9 mouse cellular contexts compared by ENCODE assay signal in the genomic region with DNA sequence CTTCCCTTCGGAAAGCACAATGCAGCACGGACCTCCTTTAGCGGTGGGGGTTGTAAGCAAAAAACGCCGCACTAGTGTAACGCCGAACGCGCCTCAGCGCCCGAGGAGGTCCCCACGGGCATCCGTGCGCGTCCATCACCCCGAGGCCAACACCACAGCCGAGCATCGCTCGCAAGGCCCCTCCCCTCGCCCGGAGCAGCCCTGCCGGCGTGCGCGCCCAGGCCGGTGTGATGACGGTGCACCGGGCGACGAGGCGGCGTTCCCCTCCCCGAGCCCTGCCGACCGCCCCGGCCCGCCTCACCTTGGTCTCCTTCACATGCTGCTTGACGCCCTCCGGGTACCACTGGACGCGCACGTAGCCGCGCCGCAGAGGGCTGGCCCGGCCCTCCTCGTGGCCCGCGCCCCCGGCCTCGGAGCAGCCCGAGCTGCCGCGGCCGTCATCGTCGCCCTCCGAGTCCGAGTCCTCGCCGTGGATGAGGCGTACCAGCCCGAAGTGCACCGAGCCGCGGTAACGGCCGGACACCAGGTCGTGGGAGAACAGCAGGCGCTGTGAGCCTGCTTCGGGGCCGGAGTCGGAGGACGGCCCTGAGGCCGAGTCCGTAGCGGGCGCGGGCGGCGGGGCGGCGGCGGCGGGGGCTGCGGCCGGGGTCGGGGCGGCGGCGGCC. TPM values are rescaled to one million over a fixed set of nuclear protein-coding genes. Genes with fewer than 3 reads are reported as not detected.
A peak's percentile ranks its signal among the peaks of the same experiment; 100 is the strongest.
DNase-seq lines count a peak whose midpoint lies in the region; ATAC-seq lines count a peak whose summit lies in the region.
"Had no signal": no experiment of that assay in that cellular context is flagged by ENCODE, and none has a peak within 500 bp of the region (broad histone marks: within the 10 kb centered on the region; RNA-seq: fewer than 3 reads in every experiment).

No protein-coding gene starts in this region.

- peak overlapping the region; percentile 90 for H3K4me2 ChIP-seq in intestine, embryonic 14.5 days (ENCODE audit: low read length)
- H3K4me2 ChIP-seq in limb, embryonic 15.5 days, result peak overlapping the region; percentile 91
- H3K4me2 ChIP-seq in midbrain, embryonic 14.5 days (ENCODE audit: low read length), result peak overlapping the region; percentile 76

- peak overlapping the region; percentile 86 for H3K9ac ChIP-seq in intestine, embryonic 14.5 days (ENCODE audit: low read length)
- H3K9ac ChIP-seq in limb, embryonic 15.5 days, result peak overlapping the region; percentile 95
- H3K9ac ChIP-seq in midbrain, embryonic 14.5 days (replicated peaks; ENCODE audit: low read length), result peak overlapping the region; percentile 98

- H3K27ac ChIP-seq in heart, embryonic 10.5 days, result peak overlapping the region; percentile 96
- H3K27ac ChIP-seq in intestine, embryonic 14.5 days (ENCODE audit: low read depth), result peak overlapping the region; percentile 51; the same call in 1 of the 2 replicates
- H3K27ac ChIP-seq in limb, embryonic 15.5 days, result peak overlapping the region; percentile 84
- H3K27ac ChIP-seq in midbrain, embryonic 14.5 days (replicated peaks; ENCODE audit: low read depth, low read length), result peak overlapping the region; percentile 95
- H3K27ac ChIP-seq: macrophage had no signal

- H3K9me3 ChIP-seq in heart, embryonic 10.5 days, result no peaks in the 10 kb centered on the region
- no peaks in the 10 kb centered on the region for H3K9me3 ChIP-seq in intestine, embryonic 14.5 days (ENCODE audit: control insufficient read depth, low read length)
- H3K9me3 ChIP-seq in limb, embryonic 15.5 days, result no peaks in the 10 kb centered on the region
- no peaks in the 10 kb centered on the region for H3K9me3 ChIP-seq in midbrain, embryonic 14.5 days (ENCODE audit: control insufficient read depth, low read length)

- DNase-seq in heart, embryonic 10.5 days (ENCODE audit: low spot score), result peak; percentile 85
- DNase-seq in heart, adult 8-10 months (ENCODE audit: low spot score), result no peak
- DNase-seq in cerebellum, postnatal 10 days, result peak; percentile 75 to 76
- peak; percentile 45 to 57 for DNase-seq in frontal cortex, postnatal 10 days (ENCODE audit: low spot score in 2 of 2)
- DNase-seq in intestine, embryonic 14.5 days (ENCODE audit: low spot score), result peak; percentile 89
- peak; percentile 80 for DNase-seq in midbrain, embryonic 14.5 days
- peak; percentile 39 to 58 for DNase-seq in spleen, adult 18-20 months

- H3K4me3 ChIP-seq in heart, embryonic 10.5 days, result peak overlapping the region; percentile 99
- H3K4me3 ChIP-seq in intestine, embryonic 14.5 days (ENCODE audit: low read depth, low read length), result peak overlapping the region; percentile 98
- H3K4me3 ChIP-seq in limb, embryonic 15.5 days, result peak overlapping the region; percentile 98
- H3K4me3 ChIP-seq in midbrain, embryonic 14.5 days (replicated peaks; ENCODE audit: low read depth, low read length), result peak overlapping the region; percentile 87

- no peaks in the 10 kb centered on the region for H3K36me3 ChIP-seq in heart, embryonic 10.5 days
- no peaks in the 10 kb centered on the region for H3K36me3 ChIP-seq in intestine, embryonic 14.5 days (ENCODE audit: control insufficient read depth, insufficient read depth, low read length)
- no peaks in the 10 kb centered on the region for H3K36me3 ChIP-seq in limb, embryonic 15.5 days
- no peaks in the 10 kb centered on the region for H3K36me3 ChIP-seq in midbrain, embryonic 14.5 days (ENCODE audit: control insufficient read depth, insufficient read depth, low read length)

- WGBS in heart, embryonic 10.5 days, result under 1% methylated on average over 91 of the region's 91 CpGs
- under 1% methylated on average over 82 of the region's 91 CpGs for WGBS in intestine, embryonic 14.5 days
- under 1% methylated on average over 84 of the region's 91 CpGs for WGBS in limb, embryonic 15.5 days
- under 1% methylated on average over 91 of the region's 91 CpGs for WGBS in midbrain, embryonic 14.5 days

- ATAC-seq in intestine, embryonic 14.5 days (replicated peaks; ENCODE audit: low FRiP score, low TSS enrichment, low read depth), result peak; percentile 84
- peak; percentile 68 for ATAC-seq in limb, embryonic 15.5 days (ENCODE audit: insufficient number of reproducible peaks, low FRiP score, low TSS enrichment, low read depth)
- ATAC-seq in midbrain, embryonic 14.5 days (ENCODE audit: low FRiP score, low TSS enrichment), result peak; percentile 81

- H3K4me1 ChIP-seq in heart, embryonic 10.5 days, result peaks cover 41% of the 10 kb centered on the region
- peaks cover 11% of the 10 kb centered on the region; the same call in 1 of the 2 replicates for H3K4me1 ChIP-seq in intestine, embryonic 14.5 days (replicated peaks; ENCODE audit: control insufficient read depth, insufficient read depth, low read length)
- peaks cover 29% of the 10 kb centered on the region for H3K4me1 ChIP-seq in limb, embryonic 15.5 days
- H3K4me1 ChIP-seq in midbrain, embryonic 14.5 days (ENCODE audit: control insufficient read depth, insufficient read depth, low read length), result peaks cover 19% of the 10 kb centered on the region

- H3K27me3 ChIP-seq in heart, embryonic 10.5 days (ENCODE audit: insufficient read depth, poor library complexity, severe bottlenecking), result no peaks in the 10 kb centered on the region
- no peaks in the 10 kb centered on the region for H3K27me3 ChIP-seq in intestine, embryonic 14.5 days (replicated peaks; ENCODE audit: control insufficient read depth, insufficient read depth, low read length)
- no peaks in the 10 kb centered on the region for H3K27me3 ChIP-seq in limb, embryonic 15.5 days
- H3K27me3 ChIP-seq in midbrain, embryonic 14.5 days (ENCODE audit: control insufficient read depth, insufficient read depth, low read length), result no peaks in the 10 kb centered on the region

RNA-seq across cellular contexts. Expression of gene Ube2o, which starts 0.4 kb away (rescaled TPM):
- 8.5 and 10.3 TPM in 2 replicates for polyA plus RNA-seq in heart, embryonic 10.5 days (2016; fragmentation: Nextera tagmentation; extraction: Ambion mirVana)
- total RNA-seq in heart, adult 8-10 months (2022), result 10 to 100 TPM; 27.4 to 33.1 (median 29.8) TPM
- polyA plus RNA-seq in intestine, embryonic 14.5 days (2014; fragmentation: Nextera tagmentation; extraction: Ambion mirVana), result 9.7 and 9.8 TPM in 2 replicates
- polyA plus RNA-seq in limb, embryonic 15.5 days (2015; fragmentation: Nextera tagmentation; extraction: Ambion mirVana), result 9.7 and 10.1 TPM in 2 replicates
- 26.1 and 26.9 TPM in 2 replicates for polyA plus RNA-seq in midbrain, embryonic 14.5 days (2014; fragmentation: Nextera tagmentation; extraction: Ambion mirVana)

RNA-seq across cellular contexts. Expression of gene Aanat, which starts 5.4 kb away (rescaled TPM):
- polyA plus RNA-seq in heart, embryonic 10.5 days (2016; fragmentation: Nextera tagmentation; extraction: Ambion mirVana), result not detected in 2 replicates
- not detected for total RNA-seq in heart, adult 8-10 months (2022)
- polyA plus RNA-seq in intestine, embryonic 14.5 days (2014; fragmentation: Nextera tagmentation; extraction: Ambion mirVana), result not detected in 2 replicates
- not detected in 2 replicates for polyA plus RNA-seq in limb, embryonic 15.5 days (2015; fragmentation: Nextera tagmentation; extraction: Ambion mirVana)
- polyA plus RNA-seq in midbrain, embryonic 14.5 days (2014; fragmentation: Nextera tagmentation; extraction: Ambion mirVana), result 0.49 and 0.70 TPM in 2 replicates
- polyA plus RNA-seq: macrophage had no signal

RNA-seq across cellular contexts. Expression of gene Rhbdf2, which starts 46.0 kb away (rescaled TPM):
- 6.7 and 8.7 TPM in 2 replicates for polyA plus RNA-seq in heart, embryonic 10.5 days (2016; fragmentation: Nextera tagmentation; extraction: Ambion mirVana)
- total RNA-seq in heart, adult 8-10 months (2022), result 10 to 100 TPM in 3 of 4 experiments, 1 to 10 TPM in 1; 8.7 to 12.6 (median 10.6) TPM
- 5.7 and 5.9 TPM in 2 replicates for polyA plus RNA-seq in intestine, embryonic 14.5 days (2014; fragmentation: Nextera tagmentation; extraction: Ambion mirVana)
- 7.1 and 8.2 TPM in 2 replicates for polyA plus RNA-seq in limb, embryonic 15.5 days (2015; fragmentation: Nextera tagmentation; extraction: Ambion mirVana)
- polyA plus RNA-seq in midbrain, embryonic 14.5 days (2014; fragmentation: Nextera tagmentation; extraction: Ambion mirVana), result 0.61 and 0.63 TPM in 2 replicates

RNA-seq across cellular contexts. Expression of gene Sphk1, which starts 50.1 kb away (rescaled TPM):
- 2.3 and 2.7 TPM in 2 replicates for polyA plus RNA-seq in heart, embryonic 10.5 days (2016; fragmentation: Nextera tagmentation; extraction: Ambion mirVana)
- total RNA-seq in heart, adult 8-10 months (2022), result 1 to 10 TPM in 1 of 4 experiments, under 1 TPM in 3; 0.57 to 1.3 (median 0.98) TPM
- polyA plus RNA-seq in intestine, embryonic 14.5 days (2014; fragmentation: Nextera tagmentation; extraction: Ambion mirVana), result 2.1 and 4.5 TPM in 2 replicates
- polyA plus RNA-seq in limb, embryonic 15.5 days (2015; fragmentation: Nextera tagmentation; extraction: Ambion mirVana), result 7.7 and 11.2 TPM in 2 replicates
- polyA plus RNA-seq in midbrain, embryonic 14.5 days (2014; fragmentation: Nextera tagmentation; extraction: Ambion mirVana), result 5.4 and 6.0 TPM in 2 replicates
